Mouse (Mus musculus) neural tube, embryonic 12.5 days (tissue): Measurements from ENCODE around the gene Tmem43. TPM values are rescaled to one million over a fixed set of nuclear protein-coding genes. Genes with fewer than 3 reads are reported as not detected.
A peak's percentile ranks its signal among the peaks of the same experiment; 100 is the strongest.
"Not testable (repeated sequence)": the region's sequence is repeated elsewhere in the genome, so short reads cannot be mapped to it uniquely, and the experiment has no call there.

ENCODE experiments used
- ATAC-seq: fragments of 200-750 bp; cut with Nextera tagmentation; 2 replicates; pipeline ENCODE4 v1.8.0; 2017; ENCODE audit warnings: low read depth, mild to moderate bottlenecking, moderate TSS enrichment, moderate library complexity; ENCODE audit not compliant: low FRiP score
- H3K27ac ChIP-seq: fragments of 300-500 bp; sonication (generic); 2 replicates; pipeline ENCODE4 v1.5.1; 2016
- H3K27me3 ChIP-seq: fragments of 300-500 bp; sonication (generic); replicated peaks from 2 replicates; pipeline ENCODE4 v1.6.1; 2016; ENCODE audit warnings: mild to moderate bottlenecking
- H3K36me3 ChIP-seq: fragments of 300-500 bp; sonication (generic); 2 replicates; pipeline ENCODE4 v1.6.1; 2016; ENCODE audit warnings: mild to moderate bottlenecking
- H3K4me1 ChIP-seq: fragments of 300-500 bp; sonication (generic); 2 replicates; pipeline ENCODE4 v1.6.1; 2016
- H3K4me2 ChIP-seq: fragments of 300-500 bp; sonication (generic); replicated peaks from 2 replicates; pipeline ENCODE4 v1.6.1; 2016; ENCODE audit warnings: mild to moderate bottlenecking
- H3K4me3 ChIP-seq: fragments of 300-500 bp; sonication (generic); 2 replicates; pipeline ENCODE4 v1.5.1; 2016
- H3K9ac ChIP-seq: fragments of 300-500 bp; sonication (generic); 2 replicates; pipeline ENCODE4 v1.6.1; 2016; ENCODE audit warnings: mild to moderate bottlenecking
- H3K9me3 ChIP-seq: fragments of 300-500 bp; sonication (generic); 2 replicates; pipeline ENCODE4 v1.6.1; 2016; ENCODE audit warnings: mild to moderate bottlenecking
- WGBS: fragments of 180-500 bp; shearing (Covaris S2); methylation state at CpG from one replicate; pipeline ENCODE4 v1.1.7; 2016; 5-methylcytosine and 5-hydroxymethylcytosine counted together
- polyA plus RNA-seq: library from polyadenylated mRNA; unstranded; fragments of >200 nt; fragmentation: Nextera tagmentation; extraction: Ambion mirVana; gene quantifications from 2 replicates; pipeline ENCODE4 v1.2.1, GENCODE M21; 2016

Tmem43 gene
- polyA plus RNA-seq, 1 experiment from 2014 or later, result 51.6 TPM

GRCm38 (mm10) chr6:91470712-91471111 lies 2.8 kb upstream of the Tmem43 start:
- peaks cover 18% of the 10 kb centered on the region for H3K36me3 ChIP-seq
- H3K4me3 ChIP-seq, result no peak overlapping the region
- ATAC-seq, result no peak
- H3K9ac ChIP-seq, result no peak overlapping the region
- WGBS, result 88% methylated on average over 2 of the region's 2 CpGs
- H3K27me3 ChIP-seq, result no peaks in the 10 kb centered on the region
- no peaks in the 10 kb centered on the region for H3K9me3 ChIP-seq
- no peak overlapping the region for H3K4me2 ChIP-seq
- H3K4me1 ChIP-seq, result peaks cover 27% of the 10 kb centered on the region
- no peak overlapping the region for H3K27ac ChIP-seq

- H3K27me3 ChIP-seq, H3K27ac ChIP-seq, ATAC-seq, H3K9me3 ChIP-seq, H3K9ac ChIP-seq, H3K4me3 ChIP-seq: not testable (repeated sequence)
- Histone ChIP-seq H3K4me1 (peaks cover 27% of the 10 kb centered on the region), H3K4me2 (peak overlapping the region; percentile 81; the same call in 1 of the 2 replicates), H3K36me3 (peaks cover 15% of the 10 kb centered on the region)
- over 99% methylated on average over 3 of the region's 3 CpGs for WGBS
Measured at GRCm38 (mm10) chr6:91471427-91471826, 2.1 kb upstream of the Tmem43 start.

- peak overlapping the region; percentile 81 for H3K4me2 ChIP-seq
- H3K27me3 ChIP-seq, result no peaks in the 10 kb centered on the region
- 31% methylated on average over 6 of the region's 6 CpGs for WGBS
- no peak for ATAC-seq
- H3K4me3 ChIP-seq, result peak overlapping the region; percentile 67
- no peak overlapping the region for H3K27ac ChIP-seq
- peaks cover 27% of the 10 kb centered on the region for H3K4me1 ChIP-seq
- H3K9me3 ChIP-seq, result no peaks in the 10 kb centered on the region
- H3K9ac ChIP-seq, result peak overlapping the region; percentile 76; the same call in 1 of the 2 replicates
- peaks cover 15% of the 10 kb centered on the region for H3K36me3 ChIP-seq
Measured at GRCm38 (mm10) chr6:91472319-91472718, 1.2 kb upstream of the Tmem43 start.

- Histone ChIP-seq H3K4me3 (peak overlapping the region; percentile 67), H3K9me3 (no peaks in the 10 kb centered on the region), H3K4me1 (peaks cover 27% of the 10 kb centered on the region), H3K36me3 (peaks cover 28% of the 10 kb centered on the region), H3K27me3 (no peaks in the 10 kb centered on the region), H3K4me2 (peak overlapping the region; percentile 81), H3K27ac (no peak overlapping the region), H3K9ac (peak overlapping the region; percentile 76)
- ATAC-seq, result peak; percentile 70
- under 1% methylated on average over 27 of the region's 27 CpGs for WGBS
Measured at GRCm38 (mm10) chr6:91473805-91474440, 420 bp downstream of the Tmem43 start.

GRCm38 (mm10) chr6:91474441-91475190 lies 1.1 kb downstream of the Tmem43 start:
- 60% methylated on average over 9 of the region's 9 CpGs for WGBS
- peak overlapping the region; percentile 81 for H3K4me2 ChIP-seq
- ATAC-seq, result no peak
- peak overlapping the region; percentile 76 for H3K9ac ChIP-seq
- no peak overlapping the region for H3K27ac ChIP-seq
- H3K36me3 ChIP-seq, result peaks cover 35% of the 10 kb centered on the region
- no peaks in the 10 kb centered on the region for H3K9me3 ChIP-seq
- no peaks in the 10 kb centered on the region for H3K27me3 ChIP-seq
- peaks cover 27% of the 10 kb centered on the region for H3K4me1 ChIP-seq
- H3K4me3 ChIP-seq, result peak overlapping the region; percentile 67

GRCm38 (mm10) chr6:91476541-91476940 lies 3.0 kb downstream of the Tmem43 start:
- Histone ChIP-seq H3K27ac (no peak overlapping the region), H3K9ac (no peak overlapping the region), H3K4me1 (peaks cover 26% of the 10 kb centered on the region), H3K9me3 (no peaks in the 10 kb centered on the region), H3K36me3 (peaks cover 54% of the 10 kb centered on the region), H3K4me2 (no peak overlapping the region), H3K27me3 (no peaks in the 10 kb centered on the region), H3K4me3 (no peak overlapping the region)
- 98% methylated on average over 2 of the region's 2 CpGs for WGBS
- ATAC-seq, result no peak

GRCm38 (mm10) chr6:91483371-91483770 lies 9.9 kb downstream of the Tmem43 start:
- 96% methylated on average over 2 of the region's 2 CpGs for WGBS
- no peak for ATAC-seq
- Histone ChIP-seq H3K4me1 (no peaks in the 10 kb centered on the region), H3K36me3 (peaks cover 99% of the 10 kb centered on the region), H3K27ac (no peak overlapping the region), H3K9ac (no peak overlapping the region), H3K9me3 (no peaks in the 10 kb centered on the region), H3K4me3 (no peak overlapping the region), H3K27me3 (no peaks in the 10 kb centered on the region), H3K4me2 (no peak overlapping the region)

GRCm38 (mm10) chr6:91486736-91487453 lies 13.4 kb downstream of the Tmem43 start:
- H3K27me3 ChIP-seq, result no peaks in the 10 kb centered on the region
- H3K9ac ChIP-seq, result no peak overlapping the region
- H3K4me2 ChIP-seq, result no peak overlapping the region
- H3K36me3 ChIP-seq, result peaks cover 89% of the 10 kb centered on the region
- ATAC-seq, result no peak
- no peaks in the 10 kb centered on the region for H3K4me1 ChIP-seq
- H3K9me3 ChIP-seq, result no peaks in the 10 kb centered on the region
- WGBS, result 92% methylated on average over 15 of the region's 15 CpGs
- H3K4me3 ChIP-seq, result no peak overlapping the region
- no peak overlapping the region for H3K27ac ChIP-seq

GRCm38 (mm10) chr6:91488496-91489212 lies 15.2 kb downstream of the Tmem43 start:
- no peak overlapping the region for H3K4me2 ChIP-seq
- ATAC-seq, result no peak
- WGBS, result 87% methylated on average over 9 of the region's 9 CpGs
- H3K4me1 ChIP-seq, result peaks cover 4% of the 10 kb centered on the region; the same call in 1 of the 2 replicates
- H3K36me3 ChIP-seq, result peaks cover 88% of the 10 kb centered on the region
- no peak overlapping the region for H3K9ac ChIP-seq
- no peak overlapping the region for H3K4me3 ChIP-seq
- no peaks in the 10 kb centered on the region for H3K9me3 ChIP-seq
- no peak overlapping the region for H3K27ac ChIP-seq
- no peaks in the 10 kb centered on the region for H3K27me3 ChIP-seq

- H3K27ac ChIP-seq, result no peak overlapping the region
- H3K4me3 ChIP-seq, result no peak overlapping the region
- H3K4me1 ChIP-seq, result peaks cover 4% of the 10 kb centered on the region; the same call in 1 of the 2 replicates
- 88% methylated on average over 10 of the region's 10 CpGs for WGBS
- no peaks in the 10 kb centered on the region for H3K9me3 ChIP-seq
- H3K36me3 ChIP-seq, result peaks cover 85% of the 10 kb centered on the region
- ATAC-seq, result no peak
- no peaks in the 10 kb centered on the region for H3K27me3 ChIP-seq
- no peak overlapping the region for H3K9ac ChIP-seq
- H3K4me2 ChIP-seq, result no peak overlapping the region
Measured at GRCm38 (mm10) chr6:91489872-91490271, 16.4 kb downstream of the Tmem43 start.

- Histone ChIP-seq H3K9me3 (no peaks in the 10 kb centered on the region), H3K9ac (no peak overlapping the region), H3K27me3 (no peaks in the 10 kb centered on the region), H3K4me1 (peaks cover 4% of the 10 kb centered on the region; the same call in 1 of the 2 replicates), H3K4me3 (no peak overlapping the region), H3K4me2 (no peak overlapping the region), H3K27ac (no peak overlapping the region), H3K36me3 (peaks cover 84% of the 10 kb centered on the region)
- WGBS, result 78% methylated on average over 6 of the region's 6 CpGs
- ATAC-seq, result no peak
Measured at GRCm38 (mm10) chr6:91491004-91491403, 17.5 kb downstream of the Tmem43 start.

- H3K4me2 ChIP-seq, result no peak overlapping the region
- ATAC-seq, result no peak
- H3K36me3 ChIP-seq, result peaks cover 82% of the 10 kb centered on the region
Measured at GRCm38 (mm10) chr6:91493053-91493452, 19.6 kb downstream of the Tmem43 start.

More at GRCm38 (mm10) chr6:91493053-91493452, 19.6 kb downstream of the Tmem43 start:
- Histone ChIP-seq H3K4me3 (no peak overlapping the region), H3K9ac (no peak overlapping the region), H3K27ac (no peak overlapping the region), H3K4me1 (peaks cover 4% of the 10 kb centered on the region; the same call in 1 of the 2 replicates), H3K27me3 (no peaks in the 10 kb centered on the region), H3K9me3 (no peaks in the 10 kb centered on the region)
- WGBS, result 88% methylated on average over 10 of the region's 10 CpGs
